Mouse (Mus musculus): ENCODE results near the gene Psap. TPM values are rescaled to one million over a fixed set of nuclear protein-coding genes. Genes with fewer than 3 reads are reported as not detected.

Gene Psap
- polyA plus RNA-seq (2017; shearing (Covaris generic)): 311 TPM

GRCm38 (mm10) chr10:60277207-60278005 lies at the start of gene Psap:
Gene Psap (plus strand): TSS chr10:60277627.

GRCm38 (mm10) chr10:60346701-60347405 lies 69.4 kb downstream of the Psap start, which contains the start of gene Vsir:
Gene Vsir (plus strand): TSS chr10:60346851.

Other genes starting within 250 kb of the Psap start
- 3.8 TPM for gene Spock2, start 171.4 kb upstream of the Psap start, polyA plus RNA-seq (2017; shearing (Covaris generic))
- not detected for gene Chst3, start 58.4 kb upstream of the Psap start, polyA plus RNA-seq (2017; shearing (Covaris generic))
- 198 TPM for gene Vsir, start 69.2 kb downstream of the Psap start, polyA plus RNA-seq (2017; shearing (Covaris generic))
- gene Gm17455, start 122.1 kb downstream of the Psap start, polyA plus RNA-seq (2017; shearing (Covaris generic)): 0.77 TPM

Data from effector memory CD4-positive, alpha-beta T cell, adult 5 months (primary cell).